Mouse (Mus musculus) CH12.LX (cell line): ENCODE results near the gene Syne1.

Experiments
- EP300 ChIP-seq: IDR thresholded peaks from 2 replicates; pipeline ENCODE4 v1.6.1; 2011; ENCODE audit warnings: low read length, improper control_type of control experiment
- POLR2A ChIP-seq: IDR thresholded peaks from 2 replicates; pipeline ENCODE4 v1.6.1; 2011; ENCODE audit warnings: low read depth, mild to moderate bottlenecking, improper control_type of control experiment, low read length
- SMC3 ChIP-seq: IDR thresholded peaks from 2 replicates; pipeline ENCODE4 v1.6.1; 2011; ENCODE audit warnings: low read depth, low read length, improper control_type of control experiment

DNA sequence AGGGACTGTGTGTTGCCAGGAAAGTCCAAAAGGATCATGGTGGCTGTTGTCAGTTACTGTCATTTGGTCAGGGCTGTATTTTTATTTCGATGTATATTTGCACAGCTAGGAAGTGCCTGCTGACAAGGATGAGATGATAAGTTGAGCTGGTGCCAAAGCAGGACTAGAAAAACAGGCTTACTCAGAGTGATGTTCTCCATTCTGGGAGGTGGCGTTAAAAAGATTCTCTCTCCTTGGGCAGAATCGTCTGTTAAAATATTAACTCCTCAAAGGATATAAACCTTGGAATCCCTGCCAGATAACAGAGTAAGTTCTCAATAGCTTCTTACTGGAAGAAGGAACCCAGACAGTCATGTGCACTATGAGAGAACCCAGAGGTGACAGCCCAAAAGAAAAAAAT, 557.5 kb downstream of the Syne1 start:
- TF ChIP-seq POLR2A = no peak
- TF ChIP-seq SMC3 = no peak
- TF ChIP-seq EP300 = no peak
